Mouse (Mus musculus) liver, embryonic 14.5 days (tissue): ENCODE results near the gene Asah2. TPM values are rescaled to one million over a fixed set of nuclear protein-coding genes. Genes with fewer than 3 reads are reported as not detected.
A peak's percentile ranks its signal among the peaks of the same experiment; 100 is the strongest.
"Not testable (repeated sequence)": the region's sequence is repeated elsewhere in the genome, so short reads cannot be mapped to it uniquely, and the experiment has no call there.

ENCODE experiments used
- ATAC-seq: fragments of 200-750 bp; cut with Nextera tagmentation; 2 replicates; pipeline ENCODE4 v1.8.0; 2017; ENCODE audit warnings: moderate number of reproducible peaks, mild to moderate bottlenecking, moderate library complexity; ENCODE audit not compliant: insufficient read depth
- DNase-seq, 3 experiments: peaks; one replicate each; pipeline ENCODE4 v3.0.0-alpha.2; 2012 to 2013; ENCODE audit warnings: low read depth in 3 of 3, low spot score in 3 of 3
- H3K27ac ChIP-seq: fragments of 300-500 bp; sonication (generic); 2 replicates; pipeline ENCODE4 v1.5.1; 2014; ENCODE audit warnings: moderate library complexity, mild to moderate bottlenecking, control low read depth, inconsistent platforms
- H3K27me3 ChIP-seq: fragments of 300-500 bp; sonication (generic); 2 replicates; pipeline ENCODE4 v1.6.1; 2014; ENCODE audit warnings: mild to moderate bottlenecking, low read length, moderate library complexity; ENCODE audit not compliant: control insufficient read depth, insufficient read depth
- H3K36me3 ChIP-seq: fragments of 300-500 bp; sonication (generic); replicated peaks from 2 replicates; pipeline ENCODE4 v1.6.1; 2014; ENCODE audit warnings: low read depth; ENCODE audit not compliant: control insufficient read depth, insufficient read depth
- H3K4me1 ChIP-seq, 2 experiments: fragments of 200-500 bp in 1 of 2; fragments of 300-500 bp in 1 of 2; sonication (generic) in 1 of 2; replicated peaks; 2 replicates each; pipeline ENCODE4 v1.6.1; 2012 to 2014; ENCODE audit warnings: antibody characterized with exemption in 1 of 2, inconsistent platforms in 1 of 2, low read length in 1 of 2; ENCODE audit not compliant: control insufficient read depth in 2 of 2, insufficient read depth in 2 of 2
- H3K4me2 ChIP-seq: fragments of 300-500 bp; sonication (generic); 2 replicates; pipeline ENCODE4 v1.6.1; 2014; ENCODE audit warnings: low read depth, mild to moderate bottlenecking, control low read depth, moderate library complexity
- H3K4me3 ChIP-seq, 2 experiments: fragments of 200-500 bp in 1 of 2; fragments of 300-500 bp in 1 of 2; sonication (generic) in 1 of 2; 2 replicates each; pipeline ENCODE4 v1.5.1; 2012 to 2014; ENCODE audit warnings: low read depth in 2 of 2, low read length in 2 of 2, mild to moderate bottlenecking in 2 of 2, control low read depth in 1 of 2, inconsistent platforms in 1 of 2, moderate library complexity in 1 of 2; ENCODE audit not compliant: insufficient read depth in 1 of 2
- H3K9ac ChIP-seq: fragments of 300-500 bp; sonication (generic); replicated peaks from 2 replicates; pipeline ENCODE4 v1.6.1; 2014; ENCODE audit warnings: mild to moderate bottlenecking, control low read depth, moderate library complexity
- H3K9me3 ChIP-seq: fragments of 300-500 bp; sonication (generic); 2 replicates; pipeline ENCODE4 v1.6.1; 2016; ENCODE audit warnings: low read length, mixed read lengths; ENCODE audit not compliant: control insufficient read depth
- CTCF ChIP-seq: IDR thresholded peaks from 2 replicates; pipeline ENCODE4 v1.5.1; 2016; ENCODE audit warnings: antibody characterized with exemption, low read depth, control low read depth
- EP300 ChIP-seq: IDR thresholded peaks from 2 replicates; pipeline ENCODE4 v1.6.1; 2016; ENCODE audit warnings: antibody characterized with exemption, low read depth
- WGBS: fragments of 180-500 bp; shearing (Covaris S2); extraction: QIAGEN DNeasy Blood & Tissue Kit; methylation state at CpG from one replicate; pipeline ENCODE4 v1.1.7; 2014; ENCODE audit not compliant: insufficient replicate concordance; 5-methylcytosine and 5-hydroxymethylcytosine counted together
- polyA plus RNA-seq, 2 experiments: library from polyadenylated mRNA; depleted of rRNA in 1 of 2; stranded (reverse) in 1 of 2; unstranded in 1 of 2; fragments of >200 nt; fragmentation: Nextera tagmentation in 1 of 2; extraction: Ambion mirVana in 1 of 2; gene quantifications; 2 replicates each; pipeline versions ENCODE4 v1.2.1 to v1.2.3; 2012 to 2014

Gene Asah2
- polyA plus RNA-seq, 2 experiments, result 0.29 to 0.78 TPM

DNA sequence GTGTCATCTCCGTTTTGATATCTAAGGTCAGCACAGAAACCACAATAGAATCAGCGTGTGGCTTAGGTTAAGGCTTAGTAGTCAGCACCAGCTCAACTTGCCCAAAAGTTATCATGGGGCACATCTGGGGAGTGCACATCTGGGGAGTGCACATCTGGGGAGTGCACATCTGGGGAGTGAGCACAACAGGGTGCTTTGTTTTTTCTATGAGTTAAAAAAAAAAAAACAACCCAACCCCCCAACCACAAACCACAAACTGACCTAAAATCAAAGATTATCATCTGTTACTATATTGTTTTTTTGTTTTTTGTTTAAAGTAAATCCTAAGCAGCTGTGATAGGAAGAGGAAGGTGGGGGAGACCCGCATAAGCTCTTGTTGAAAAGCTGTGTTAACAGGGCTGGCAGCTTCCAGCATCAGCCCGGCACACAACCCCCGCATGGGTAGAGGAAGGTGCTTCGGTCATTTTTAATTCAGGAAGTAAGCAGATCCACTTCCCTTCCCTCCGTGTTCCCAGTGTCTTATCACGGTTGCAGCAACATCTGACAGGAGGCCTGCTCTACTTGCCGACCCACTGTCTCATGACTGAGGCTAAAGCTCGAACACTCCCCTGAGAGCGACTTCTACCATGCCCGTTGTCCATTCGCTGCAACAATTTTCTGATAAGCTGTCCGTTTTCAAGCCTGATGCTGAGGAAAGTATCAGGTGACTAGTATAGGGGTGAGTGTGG is 30.5 kb upstream of the Asah2 start:
- TF ChIP-seq CTCF (no peak), EP300 (peak; percentile 33; the same call in 1 of the 2 replicates)
- peak in 2 of 3 experiments; percentile 17 to 35 for DNase-seq
- H3K4me1 ChIP-seq, result peaks cover 6 to 15% of the 10 kb centered on the region in 2 experiments
- H3K27me3 ChIP-seq, result no peaks in the 10 kb centered on the region
- peak overlapping the region; percentile 18; the same call in 1 of the 2 replicates for H3K4me2 ChIP-seq
- no peak overlapping the region for H3K9ac ChIP-seq
- peaks cover 9% of the 10 kb centered on the region for H3K36me3 ChIP-seq
- no peaks in the 10 kb centered on the region for H3K9me3 ChIP-seq
- 10% methylated on average over 14 of the region's 14 CpGs for WGBS
- no peak overlapping the region for H3K4me3 ChIP-seq
- H3K27ac ChIP-seq, result no peak overlapping the region
- ATAC-seq, result peak; percentile 68; the same call in 1 of the 2 replicates

DNA sequence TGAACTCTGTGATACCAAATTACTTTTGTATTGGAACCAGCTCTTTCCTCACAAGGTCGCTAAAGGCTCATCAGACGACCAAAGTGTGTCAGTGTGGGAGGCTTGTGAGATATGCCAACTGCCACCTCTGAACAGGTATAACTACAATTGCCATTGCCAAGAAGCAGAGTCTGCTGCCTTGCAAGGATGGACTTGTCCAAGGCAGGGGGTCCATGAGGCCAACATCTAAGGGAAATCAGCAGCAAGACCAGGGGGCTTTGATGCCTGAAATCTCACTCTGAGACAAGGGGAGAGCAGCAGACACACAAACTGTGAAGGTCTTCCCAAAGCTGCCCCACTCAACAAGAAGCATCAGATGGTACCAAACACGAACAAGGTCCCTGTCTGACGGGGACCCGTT is 29.9 kb upstream of the Asah2 start:
- ATAC-seq, result no peak
- DNase-seq, result no peak
- no peak overlapping the region for H3K4me3 ChIP-seq
- TF ChIP-seq EP300, result no peak
- no peak for TF ChIP-seq CTCF
- H3K27ac ChIP-seq, result no peak overlapping the region
- no peak overlapping the region for H3K4me2 ChIP-seq
- WGBS, result 56% methylated on average over 5 of the region's 5 CpGs
- peaks cover 6 to 15% of the 10 kb centered on the region in 2 experiments for H3K4me1 ChIP-seq
- H3K9me3 ChIP-seq, result no peaks in the 10 kb centered on the region
- H3K27me3 ChIP-seq, result no peaks in the 10 kb centered on the region
- peaks cover 9% of the 10 kb centered on the region for H3K36me3 ChIP-seq
- no peak overlapping the region for H3K9ac ChIP-seq

DNA sequence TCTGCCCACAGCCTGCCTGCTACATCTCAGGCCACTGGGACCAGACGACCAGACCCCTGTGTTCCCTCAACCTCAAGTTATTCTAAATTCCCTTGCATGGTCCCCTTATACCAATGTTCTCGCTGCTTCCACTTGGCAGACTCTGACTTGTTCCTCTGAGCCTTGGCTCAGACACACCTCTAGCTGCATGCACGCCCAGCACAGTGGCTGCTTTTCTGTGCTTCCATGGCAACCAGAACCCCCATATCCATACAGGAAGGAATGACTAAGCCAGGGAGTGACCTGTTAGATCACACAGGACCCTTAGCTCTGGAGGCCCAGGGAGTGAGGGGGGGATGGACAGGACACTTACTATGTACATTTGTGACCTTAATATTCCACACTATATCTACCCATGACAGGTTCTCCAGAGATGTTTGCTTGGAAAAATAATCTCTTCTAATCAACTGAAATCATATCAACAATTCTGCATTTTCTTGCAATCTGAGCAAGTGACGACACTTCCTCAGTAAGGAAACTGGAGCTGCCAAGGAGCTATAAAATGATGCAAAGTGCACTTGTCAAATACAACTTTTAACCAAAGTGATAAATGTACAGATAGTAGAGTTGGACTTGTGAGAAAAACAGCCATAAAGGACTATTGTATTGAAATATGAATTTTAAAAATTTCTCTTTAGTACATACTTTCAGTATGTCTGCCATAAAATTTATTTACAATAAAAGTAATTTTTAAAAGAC is 29.0 kb upstream of the Asah2 start:
- no peak overlapping the region for H3K27ac ChIP-seq
- no peaks in the 10 kb centered on the region for H3K9me3 ChIP-seq
- 72% methylated on average over 4 of the region's 4 CpGs for WGBS
- TF ChIP-seq EP300 (no peak), CTCF (no peak)
- H3K4me3 ChIP-seq, result no peak overlapping the region
- H3K4me1 ChIP-seq, result peaks cover 6 to 15% of the 10 kb centered on the region in 2 experiments
- no peak for ATAC-seq
- H3K4me2 ChIP-seq, result no peak overlapping the region
- no peak overlapping the region for H3K9ac ChIP-seq
- H3K36me3 ChIP-seq, result peaks cover 9% of the 10 kb centered on the region
- no peaks in the 10 kb centered on the region for H3K27me3 ChIP-seq
- DNase-seq, result no peak

DNA sequence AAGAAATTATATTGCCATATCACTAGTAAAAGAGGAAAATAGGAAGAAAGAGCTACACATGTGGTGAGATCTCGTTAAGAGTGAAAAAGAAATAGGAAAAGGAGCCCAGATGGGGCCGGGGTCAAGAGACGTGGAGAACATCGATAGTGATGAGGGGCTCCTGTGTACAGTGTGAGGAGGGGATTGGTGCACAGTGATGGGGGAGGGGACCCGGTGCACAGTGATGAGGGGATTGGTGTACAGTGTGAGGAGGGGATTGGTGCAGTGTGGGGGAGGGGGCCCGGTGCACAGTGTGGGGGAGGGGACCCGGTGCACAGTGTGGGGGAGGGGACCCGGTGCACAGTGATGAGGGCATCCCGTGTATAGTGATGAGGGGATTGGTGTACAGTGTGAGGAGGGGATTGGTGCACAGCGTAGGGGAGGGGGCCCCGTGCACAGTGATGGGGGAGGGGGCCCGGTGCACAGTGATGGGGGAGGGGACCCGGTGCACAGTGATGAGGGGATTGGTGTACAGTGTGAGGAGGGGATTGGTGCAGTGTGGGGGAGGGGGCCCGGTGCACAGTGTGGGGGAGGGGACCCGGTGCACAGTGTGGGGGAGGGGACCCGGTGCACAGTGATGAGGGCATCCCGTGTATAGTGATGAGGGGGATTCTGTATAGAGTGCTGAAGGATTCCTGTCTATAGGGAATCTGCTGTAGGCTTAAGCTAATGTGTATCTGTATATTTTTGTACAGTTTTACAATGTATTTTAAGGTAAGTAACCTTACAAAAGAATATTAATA is 23.9 kb upstream of the Asah2 start:
- 89% methylated on average over 13 of the region's 17 CpGs for WGBS
- H3K4me2 ChIP-seq, H3K9me3 ChIP-seq, ATAC-seq, H3K36me3 ChIP-seq, H3K4me3 ChIP-seq, DNase-seq, H3K9ac ChIP-seq, H3K4me1 ChIP-seq, H3K27me3 ChIP-seq, H3K27ac ChIP-seq: not testable (repeated sequence)

DNA sequence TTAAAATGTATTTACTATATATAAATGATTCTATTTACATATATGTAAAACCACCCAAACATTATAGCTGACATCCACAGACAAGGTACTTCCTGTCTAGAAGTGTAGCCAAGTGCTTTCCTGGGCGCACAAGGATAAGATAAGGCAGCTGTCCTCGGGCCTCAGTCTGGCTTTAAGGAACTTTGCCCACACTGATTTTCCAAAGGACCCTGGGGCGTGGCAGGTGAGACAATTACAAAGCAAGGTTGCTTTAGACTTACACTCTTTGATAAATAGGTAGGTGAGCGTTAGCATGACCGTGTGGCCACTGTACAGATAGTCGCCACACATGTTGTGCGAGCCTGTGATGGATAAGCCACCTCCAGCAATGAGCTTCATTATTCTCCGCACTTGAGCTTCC is 21.3 kb upstream of the Asah2 start:
- no peak for DNase-seq
- ATAC-seq, result no peak
- TF ChIP-seq CTCF (no peak), EP300 (no peak)
- H3K4me3 ChIP-seq, result no peak overlapping the region
- H3K27me3 ChIP-seq, result no peaks in the 10 kb centered on the region
- peaks cover 15% of the 10 kb centered on the region for H3K36me3 ChIP-seq
- H3K4me1 ChIP-seq, result no peaks in the 10 kb centered on the region; a peak in 1 of 4 replicates
- 68% methylated on average over 8 of the region's 8 CpGs for WGBS
- no peak overlapping the region for H3K9ac ChIP-seq
- H3K4me2 ChIP-seq, result no peak overlapping the region
- H3K27ac ChIP-seq, result no peak overlapping the region
- H3K9me3 ChIP-seq, result no peaks in the 10 kb centered on the region
